Mouse (Mus musculus): ENCODE data around the gene Chrna3.
A peak's percentile ranks its signal among the peaks of the same experiment; 100 is the strongest.

The Chrna3 gene

DNA sequence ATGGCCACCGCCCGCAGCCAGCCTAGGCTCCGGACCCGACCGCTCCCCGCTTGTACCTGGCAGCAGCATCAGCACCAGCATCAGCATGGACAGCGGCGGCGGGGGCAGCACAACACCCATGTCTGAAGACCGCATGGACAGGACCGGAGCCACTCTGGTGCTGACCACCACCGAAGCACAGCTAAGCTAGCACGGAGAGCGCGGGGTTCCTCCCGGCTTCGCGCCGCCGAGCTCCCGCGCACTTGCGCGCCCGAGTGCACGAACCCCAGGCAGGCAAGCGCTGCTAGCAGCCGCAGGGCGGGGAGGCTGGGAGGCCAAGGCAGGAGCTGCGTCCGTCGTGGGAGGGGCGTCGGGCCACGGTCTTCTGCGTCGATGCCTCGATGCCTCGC, at the start of gene Chrna3:
Chrna3 (minus strand) TSS at position 288 of the 389 bp plus-strand sequence.
- peak; percentile 70 to 76 for DNase-seq

DNA sequence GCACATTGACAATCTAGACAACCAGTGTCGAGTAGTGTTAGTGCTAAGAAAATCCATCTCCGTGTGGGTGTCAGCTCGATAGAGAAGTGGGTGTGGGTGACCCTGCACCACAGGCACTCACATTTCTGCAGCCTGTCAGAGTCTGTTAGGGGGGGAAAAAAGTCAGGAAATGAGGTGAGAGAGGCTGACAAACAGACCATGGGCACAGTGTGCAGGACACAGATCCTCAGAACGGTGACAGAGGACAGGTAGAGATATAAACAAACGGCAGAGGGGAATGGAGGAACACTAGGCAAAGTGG, 41.6 kb upstream of the Chrna3 start:
- DNase-seq: no peak

DNA sequence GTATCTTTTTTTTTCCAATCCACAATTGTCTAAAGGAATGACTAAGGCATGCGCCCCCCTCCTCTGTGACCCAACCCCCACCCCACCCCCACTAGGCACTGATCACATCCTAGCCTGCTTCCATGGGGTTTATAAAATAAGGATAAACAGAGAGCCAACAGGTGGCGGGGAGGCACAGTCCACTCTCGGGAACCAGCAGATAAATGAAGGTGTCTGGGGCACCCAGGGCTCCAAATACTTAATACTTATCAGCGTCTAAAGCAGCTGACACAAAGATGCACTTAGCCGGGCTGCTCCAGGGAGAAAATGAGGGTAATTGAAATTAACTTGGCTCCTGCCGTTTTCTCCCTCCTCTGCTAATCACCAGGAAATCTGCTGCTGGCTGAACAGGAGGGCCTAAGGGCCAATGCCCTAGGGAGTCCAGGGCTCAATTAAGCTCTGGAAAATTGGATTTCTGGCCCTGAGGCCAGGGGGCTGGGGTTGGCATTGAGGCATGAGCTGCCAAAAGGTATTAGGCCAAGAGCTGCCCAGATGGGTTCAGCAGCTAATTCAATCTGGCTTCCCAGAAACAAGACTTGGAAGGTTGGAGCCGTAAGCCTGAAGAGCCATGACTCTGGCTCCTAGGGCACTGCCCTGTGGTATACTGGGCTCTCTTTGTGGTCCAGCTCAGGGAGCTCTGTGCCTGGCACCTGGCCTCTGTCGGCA, 41.0 kb upstream of the Chrna3 start:
- peak; percentile 84 to 93 for DNase-seq

DNA sequence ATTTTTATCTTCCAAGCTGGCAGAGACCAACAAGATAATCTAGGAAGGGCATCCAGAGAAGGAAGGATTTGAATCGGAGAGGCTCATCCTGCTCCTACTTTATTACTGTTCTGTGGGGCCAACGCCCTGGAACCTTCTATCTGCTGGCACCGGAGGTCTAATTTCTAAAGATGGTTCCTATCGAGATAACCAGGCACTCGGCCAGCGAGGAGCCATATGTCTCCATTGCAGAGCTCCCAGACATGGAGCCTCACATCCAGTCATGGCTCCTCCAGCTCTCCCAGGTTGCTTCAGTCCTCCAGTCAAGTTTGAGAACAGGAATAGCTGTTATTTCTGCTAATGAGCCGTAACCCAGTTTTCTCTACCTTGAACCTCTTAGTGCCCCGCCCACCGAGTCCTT, 38.9 kb upstream of the Chrna3 start:
- peak; percentile 84 to 91 for DNase-seq

DNA sequence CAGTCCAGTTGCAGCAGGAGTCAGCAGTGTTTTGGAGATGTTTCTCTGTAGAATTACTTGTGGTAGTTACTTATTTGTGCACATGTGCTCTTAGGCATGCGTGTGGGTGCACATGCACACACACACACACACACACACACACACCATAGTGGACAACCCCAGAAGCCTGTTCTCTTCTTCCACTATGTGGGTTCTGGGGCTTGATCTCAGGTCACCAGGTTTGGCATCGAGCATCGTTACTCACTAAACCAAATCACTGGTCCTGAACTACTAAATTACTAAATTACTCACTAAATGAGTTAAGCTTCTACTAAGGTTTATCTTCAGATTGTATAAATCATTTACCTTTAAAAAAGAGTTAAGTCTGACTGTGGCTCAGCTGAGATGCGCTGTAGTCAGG, 31.7 kb upstream of the Chrna3 start:
- DNase-seq: no peak

DNA sequence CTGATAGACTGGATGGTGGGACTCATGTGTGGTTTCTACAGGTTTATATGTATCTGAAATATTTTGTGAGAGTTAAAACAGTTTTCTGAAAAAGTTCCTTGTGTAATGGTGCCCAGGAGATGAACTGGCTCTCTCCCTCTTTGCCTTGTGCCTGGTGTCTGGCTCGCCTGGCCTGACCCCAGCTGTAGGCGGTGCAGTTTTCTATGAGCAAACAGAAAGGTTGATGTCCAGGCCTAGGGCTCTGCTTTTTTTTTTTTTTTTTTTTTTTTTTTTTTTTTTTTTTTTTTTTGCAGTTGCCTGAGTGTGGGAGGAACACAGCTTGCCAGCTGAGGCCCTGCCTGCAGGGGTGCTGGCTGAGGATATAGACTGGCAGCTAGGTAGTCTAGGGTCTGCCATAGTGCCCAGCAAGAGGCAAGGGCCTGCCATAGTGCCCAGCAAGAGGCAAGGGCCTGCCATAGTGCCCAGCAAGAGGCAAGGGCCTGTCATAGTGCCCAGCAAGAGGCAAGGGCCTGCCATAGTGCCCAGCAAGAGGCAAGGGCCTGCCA, 29.1 kb upstream of the Chrna3 start:
- DNase-seq: peak; percentile 44 to 80

DNA sequence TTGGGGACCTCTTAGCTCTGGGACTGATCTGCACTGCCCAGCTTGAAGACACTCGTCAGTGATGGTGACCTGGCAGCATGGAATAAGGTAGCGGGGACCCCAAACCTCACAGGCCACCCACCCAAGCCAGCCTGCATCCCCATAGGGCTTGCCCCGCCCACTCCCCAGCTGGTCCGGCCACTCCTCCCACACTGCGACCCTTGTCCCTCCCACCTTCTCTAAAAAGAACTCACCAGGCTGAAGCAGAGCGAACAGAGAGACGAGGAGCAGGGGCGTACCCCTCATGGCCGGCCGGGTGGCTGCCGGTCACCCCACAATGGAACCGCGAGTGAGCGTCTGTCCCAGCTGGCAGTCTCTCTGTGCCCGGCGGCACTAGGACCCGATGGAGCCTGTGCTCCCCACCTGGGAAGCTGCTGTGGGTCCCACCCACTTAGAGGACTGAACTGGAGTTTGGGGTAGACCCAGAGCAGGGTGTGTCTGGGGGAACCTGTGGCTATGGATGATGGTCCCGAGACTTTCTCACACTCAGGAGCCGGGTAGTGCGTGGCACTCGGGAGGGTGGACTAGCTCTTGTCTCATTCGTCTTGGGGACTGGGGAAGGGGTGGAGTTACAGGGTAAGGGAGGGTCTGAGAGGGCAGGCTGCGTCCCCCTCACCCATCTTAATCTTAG, 22.0 kb upstream of the Chrna3 start, which contains the start of gene Chrnb4:
Chrnb4 (minus strand) TSS at position 569 of the 670 bp plus-strand sequence.
- peak; percentile 26 to 38 for DNase-seq

DNA sequence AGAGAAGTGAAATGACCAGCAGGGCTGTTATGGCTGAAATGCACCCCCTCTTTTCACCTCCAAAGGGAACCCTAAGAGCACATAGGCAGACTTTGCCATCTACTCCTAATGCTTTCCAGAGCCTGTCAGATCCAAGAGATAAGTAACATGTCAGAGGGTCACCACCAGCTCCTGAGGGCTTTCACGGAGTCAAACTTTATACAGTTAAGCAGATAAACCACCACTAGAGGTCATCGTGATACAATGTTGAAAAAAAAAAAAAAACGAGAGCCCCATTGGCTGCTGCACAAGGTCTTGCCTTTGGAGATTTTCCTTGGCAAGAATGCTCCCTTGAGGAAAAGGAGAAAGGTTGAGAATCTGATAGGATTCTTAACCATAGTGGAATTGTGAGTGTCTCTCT, 20.4 kb upstream of the Chrna3 start:
- DNase-seq: peak in 1 of 2 experiments; percentile 59

DNA sequence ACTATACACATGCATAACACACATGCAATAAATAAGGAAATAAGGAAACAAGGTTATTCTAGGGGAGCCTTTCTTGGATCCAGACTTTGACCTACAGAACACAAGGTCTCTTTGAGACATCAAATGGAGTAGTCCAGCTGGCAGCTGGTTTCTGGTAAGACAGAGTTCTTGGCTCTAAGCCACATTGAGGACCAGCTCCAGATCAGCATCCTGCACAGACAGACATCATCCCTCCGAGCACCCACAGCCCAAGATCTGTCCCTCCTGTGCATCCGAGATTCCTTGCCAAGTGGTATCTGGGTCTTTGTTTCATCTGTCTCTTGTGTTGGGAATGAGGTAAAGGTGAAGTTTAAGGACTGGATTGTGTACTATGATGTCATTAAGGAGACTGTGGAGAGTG, 18.6 kb upstream of the Chrna3 start:
- DNase-seq: peak; percentile 63

DNA sequence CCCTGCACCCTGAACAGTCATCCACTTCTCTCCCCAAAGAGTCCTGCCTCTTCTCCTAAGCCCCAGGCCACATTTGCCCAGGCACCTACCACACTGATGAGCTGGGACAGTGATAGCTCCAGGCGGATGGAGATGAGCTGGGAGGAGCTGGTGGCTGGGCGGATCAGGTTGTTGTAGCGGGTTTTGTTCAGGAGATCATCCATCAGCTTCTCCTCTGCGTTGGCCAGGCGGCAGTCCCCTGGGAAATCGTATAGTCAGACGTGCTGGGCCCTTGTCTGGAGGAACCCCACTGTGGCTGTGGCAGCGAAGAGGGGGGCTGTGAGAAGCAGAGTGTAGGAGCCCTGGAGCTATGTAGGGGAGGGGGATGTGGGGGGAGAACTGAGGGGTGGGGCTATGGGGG, 17.3 kb upstream of the Chrna3 start:
- no peak for DNase-seq

DNA sequence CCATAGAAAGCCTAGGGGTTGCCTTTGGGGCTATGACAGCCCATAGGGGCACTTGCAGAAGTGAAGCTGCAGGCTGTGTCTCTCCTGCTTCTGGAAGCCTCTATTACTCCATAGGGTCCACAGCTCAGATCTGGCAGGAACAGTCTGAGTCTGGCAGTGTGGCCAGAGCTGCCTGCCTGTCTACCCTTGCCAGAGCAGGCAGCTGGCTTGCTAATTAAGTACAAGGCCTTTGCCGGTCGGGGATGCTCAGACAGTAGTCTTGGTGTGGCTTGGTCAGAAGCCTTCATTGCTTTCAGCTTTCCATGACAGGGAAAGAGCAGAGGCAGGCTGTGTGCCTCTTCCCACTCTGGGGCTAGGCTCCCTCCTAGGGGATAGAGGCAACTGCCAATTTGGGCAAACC, 15.0 kb upstream of the Chrna3 start:
- DNase-seq: peak; percentile 79 to 88

DNA sequence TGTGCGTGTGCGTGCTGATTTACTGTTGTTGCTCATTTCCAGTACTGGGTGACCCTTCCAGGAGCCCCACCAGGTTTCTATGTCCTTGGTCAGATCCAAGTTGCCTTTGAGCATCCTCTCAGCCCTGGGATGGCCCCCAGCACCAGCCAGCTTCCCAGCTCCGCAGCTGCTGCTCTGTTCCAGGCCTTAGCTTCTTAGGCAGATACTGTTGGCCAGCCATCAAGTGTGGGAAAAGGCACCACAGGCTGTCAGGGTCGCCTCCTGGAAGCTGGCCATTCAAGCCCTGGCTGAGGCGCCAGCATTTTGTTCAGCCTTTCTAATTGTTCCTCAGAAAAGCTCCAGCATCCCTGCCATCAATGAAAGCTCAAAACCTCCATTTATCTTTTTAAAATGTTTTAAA, 13.6 kb upstream of the Chrna3 start:
- peak; percentile 89 to 94 for DNase-seq

DNA sequence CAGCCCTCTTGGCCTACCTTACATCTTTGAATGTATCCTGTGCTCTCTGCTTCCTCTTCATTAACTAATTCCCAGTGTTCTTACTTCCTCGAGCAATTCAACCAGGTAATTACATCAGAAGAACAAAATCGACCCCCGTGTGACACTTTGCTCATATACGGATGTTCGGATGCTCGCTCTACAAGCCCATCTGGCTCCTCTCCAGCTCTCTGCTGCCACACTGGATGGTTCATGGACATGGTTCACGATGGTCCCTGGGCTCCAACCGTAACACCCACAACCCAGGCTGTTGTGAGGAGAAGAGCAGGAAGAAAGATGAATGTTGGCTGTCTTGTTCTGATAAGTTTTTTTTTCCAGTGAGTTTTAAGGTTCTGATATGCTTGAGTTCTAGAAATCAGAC, 12.6 kb upstream of the Chrna3 start:
- DNase-seq: peak; percentile 53 to 55

DNA sequence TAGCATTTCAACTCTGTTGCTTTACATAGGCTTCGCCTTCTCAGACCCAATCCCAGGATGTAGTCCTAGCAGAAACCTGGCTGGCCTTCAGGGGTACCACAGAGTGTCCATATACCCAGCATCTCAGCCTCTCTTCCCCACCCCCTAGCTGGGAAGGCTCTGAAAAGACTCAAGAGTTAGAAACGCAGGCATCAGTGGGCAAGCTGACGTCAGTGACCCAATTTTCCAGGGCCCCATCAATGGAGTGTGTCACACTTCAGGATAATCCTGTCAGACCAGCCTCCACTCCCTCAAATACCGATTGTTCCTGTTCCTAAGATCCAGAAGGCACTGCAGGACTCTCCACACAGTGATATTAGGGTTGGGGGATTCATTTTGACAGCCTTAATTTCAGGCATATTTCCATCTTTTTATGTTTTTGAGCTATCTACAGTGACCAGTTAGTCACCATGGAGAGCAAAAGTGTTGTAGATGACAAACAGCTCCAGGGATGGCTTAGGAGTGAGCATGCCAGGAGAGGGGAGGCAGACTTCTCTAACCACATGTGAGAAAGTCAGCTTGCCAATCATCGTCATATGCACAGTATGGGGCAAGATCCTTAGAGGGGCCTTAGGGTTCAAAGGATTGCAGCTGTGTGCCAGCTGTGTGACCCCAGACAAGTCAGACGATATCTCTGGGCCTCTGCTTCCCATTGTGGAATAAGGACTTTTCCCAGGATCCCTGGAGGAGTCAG, 5.2 kb upstream of the Chrna3 start:
- no peak for DNase-seq

DNA sequence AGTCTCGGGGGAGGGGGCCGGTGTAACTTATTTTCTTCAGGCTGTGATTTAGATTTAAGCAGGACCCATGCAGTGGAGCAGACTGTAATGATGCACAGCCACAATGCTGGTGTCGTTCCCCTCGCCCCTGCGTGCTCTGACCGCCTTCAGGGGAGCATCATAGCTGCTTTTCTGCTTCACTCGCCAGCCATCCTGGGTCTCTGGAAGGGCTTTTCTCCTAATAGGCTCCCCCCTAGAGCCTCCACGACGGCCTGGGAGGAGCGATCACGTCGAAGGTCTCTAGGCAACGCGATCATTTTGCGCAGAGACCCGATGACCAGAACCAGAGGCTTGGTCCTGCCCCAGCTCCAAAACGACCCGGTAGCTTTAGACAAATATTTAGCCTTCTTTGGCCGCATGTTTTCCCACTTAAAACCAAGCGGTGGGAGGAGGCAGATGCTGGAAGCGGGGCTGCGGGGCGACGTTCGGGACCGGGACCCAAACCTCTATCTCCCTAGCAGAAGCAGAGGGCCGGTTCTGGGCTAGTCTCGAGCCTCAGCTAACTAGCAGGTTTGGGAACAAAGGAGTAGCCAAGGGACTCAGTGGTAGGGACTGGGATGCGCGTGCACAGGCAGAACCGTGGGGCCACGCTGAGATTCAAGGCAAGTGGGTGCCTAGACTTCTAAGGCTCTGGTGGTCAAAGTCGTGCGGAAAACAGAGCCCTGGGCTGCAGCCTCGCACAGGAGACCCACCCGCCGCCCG, 658 bp downstream of the Chrna3 start:
- DNase-seq: peak; percentile 43 to 46

DNA sequence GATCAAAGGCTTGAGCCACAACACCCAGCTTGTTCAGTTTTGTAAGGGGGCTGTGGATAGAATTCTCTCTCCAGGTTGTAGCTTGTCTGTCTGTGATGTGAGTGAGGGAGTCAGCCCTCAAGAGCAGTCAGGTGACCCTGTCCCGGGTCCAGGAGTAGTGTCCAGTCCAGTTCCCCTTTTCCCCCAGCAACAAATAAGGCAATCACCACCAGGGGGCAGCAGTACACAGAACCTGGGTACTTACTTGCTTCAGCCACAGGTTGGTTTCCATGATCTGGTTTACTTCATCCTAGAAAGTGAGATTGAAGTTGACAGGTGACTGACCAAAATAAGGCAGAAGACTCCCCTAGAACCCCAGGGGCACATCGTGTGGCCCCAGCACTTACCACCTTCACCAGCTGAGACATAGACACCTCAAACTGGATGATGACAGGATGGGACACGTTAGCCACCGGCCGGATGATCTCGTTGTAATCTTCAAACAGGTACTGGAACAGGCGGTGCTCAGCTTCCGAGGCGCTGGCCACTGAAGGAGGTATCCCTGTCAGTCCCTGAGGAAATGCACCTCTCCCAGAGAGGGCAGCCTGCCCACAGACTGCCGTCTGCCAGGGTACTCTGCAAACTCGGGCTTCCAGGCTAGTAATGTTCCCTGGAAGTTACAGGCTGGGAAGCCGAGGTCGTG, 2.3 kb downstream of the Chrna3 start:
- peak; percentile 95 to 98 for DNase-seq

DNA sequence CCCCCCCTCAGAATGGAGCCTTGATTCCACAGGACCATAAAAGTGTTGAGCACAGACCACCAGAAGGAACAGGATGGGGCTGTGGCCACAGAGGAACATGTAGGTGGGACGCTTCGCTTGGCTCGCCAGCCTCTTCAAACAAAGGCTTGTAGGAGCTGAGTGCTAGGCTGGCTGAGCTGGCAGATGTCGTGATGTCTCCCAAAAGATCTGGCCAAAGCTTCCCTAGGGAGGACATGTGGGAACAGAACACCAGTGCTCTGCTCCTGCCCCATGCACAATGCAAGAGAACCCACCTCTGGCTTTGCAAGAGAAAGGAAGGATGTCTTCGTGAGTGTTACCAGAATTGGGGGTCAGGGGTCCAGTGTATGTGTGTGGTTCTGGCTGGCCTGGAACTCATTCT, 3.0 kb downstream of the Chrna3 start:
- no peak for DNase-seq

DNA sequence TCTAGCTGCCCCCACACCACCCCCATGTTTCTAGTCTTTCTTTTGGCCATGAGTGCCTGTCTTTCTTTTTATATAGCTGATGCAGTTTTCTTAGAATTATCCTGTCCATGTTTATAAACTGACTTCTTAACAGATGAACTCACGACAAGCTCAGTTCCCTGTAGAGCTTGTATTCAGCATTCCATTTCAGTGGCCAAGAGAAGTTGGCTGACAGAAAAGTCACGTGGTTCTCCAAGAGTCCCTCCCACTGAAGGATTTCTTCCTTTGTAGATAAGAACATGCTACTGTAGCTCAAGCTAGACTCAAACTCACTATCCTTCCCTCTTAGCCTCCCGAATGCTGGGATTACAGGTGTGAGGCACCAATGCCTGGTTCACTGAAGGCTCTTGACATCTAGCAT, 9.4 kb downstream of the Chrna3 start:
- DNase-seq: no peak

DNA sequence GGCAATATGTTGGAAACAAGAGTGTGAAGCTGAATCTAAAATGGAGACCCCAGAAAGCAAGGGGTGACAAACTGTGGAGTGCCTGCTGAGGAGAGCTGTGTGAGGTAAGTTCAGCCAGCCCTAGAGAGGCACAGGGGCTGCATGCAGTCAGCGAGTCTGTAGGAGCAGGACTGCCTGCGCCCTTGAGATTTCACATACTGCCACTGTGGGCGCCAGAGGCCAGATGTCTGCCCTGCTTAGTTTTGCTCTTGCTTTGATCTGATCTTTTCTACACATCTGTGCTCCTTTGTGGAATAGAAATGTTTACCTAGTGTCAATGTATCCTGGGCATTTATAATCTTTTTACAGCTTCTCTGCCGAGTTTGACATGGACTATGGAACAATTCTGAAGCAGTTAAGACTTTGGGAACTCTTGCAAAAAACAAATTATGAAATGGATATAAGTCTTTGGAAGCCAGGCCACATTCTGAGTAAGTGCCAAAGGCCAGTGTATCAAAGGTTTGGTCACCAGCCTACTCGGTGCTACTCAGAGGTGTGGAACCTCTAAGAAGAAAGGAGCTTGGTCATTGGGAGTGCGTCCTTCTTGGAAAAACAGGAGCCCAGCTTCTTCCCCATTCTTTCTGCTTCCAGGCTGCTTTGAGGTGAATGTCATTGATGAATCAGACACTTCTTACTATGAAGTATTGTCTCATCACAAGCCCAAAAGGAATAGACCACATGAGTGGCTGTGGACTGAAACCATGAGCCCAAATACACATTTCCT, 15.6 kb downstream of the Chrna3 start:
- DNase-seq: no peak

DNA sequence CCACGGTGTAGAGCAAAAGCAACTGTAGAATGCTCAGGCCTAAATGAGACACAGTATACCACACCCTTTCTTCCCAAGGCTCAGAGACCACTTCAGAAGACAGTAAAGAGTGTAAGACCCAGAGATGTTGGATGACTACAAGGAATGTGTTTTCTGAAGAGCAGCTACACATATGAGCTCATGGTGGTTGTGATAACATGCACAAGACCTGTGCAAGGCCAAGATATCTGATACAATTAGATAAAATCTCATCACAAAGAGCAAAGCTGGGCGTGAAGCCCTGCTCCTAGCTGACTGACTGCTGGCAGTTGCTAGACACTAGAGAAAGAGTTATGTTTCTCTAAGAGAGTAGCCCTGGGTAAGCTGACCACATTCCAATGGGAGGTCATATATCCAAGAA, 16.7 kb downstream of the Chrna3 start:
- DNase-seq: no peak

DNA sequence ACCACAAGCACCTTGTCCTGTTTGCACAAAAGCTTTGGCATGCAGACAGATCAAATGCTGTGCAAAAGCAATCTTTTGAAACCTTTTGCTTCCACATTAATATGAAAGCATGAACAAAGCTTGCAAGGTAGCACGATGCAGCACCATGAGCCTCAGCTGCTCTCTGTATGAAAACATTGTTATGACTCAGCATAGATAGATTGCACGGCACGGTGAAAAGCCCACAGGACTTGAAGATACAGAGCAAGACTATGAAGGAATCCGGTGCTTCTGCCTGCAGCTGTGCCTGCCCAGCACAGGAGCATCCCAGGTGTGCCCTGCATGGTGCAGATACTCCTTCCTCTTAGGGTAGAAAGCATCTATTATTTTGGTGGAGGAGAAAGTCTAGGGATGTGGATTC, 22.8 kb downstream of the Chrna3 start:
- no peak for DNase-seq

DNA sequence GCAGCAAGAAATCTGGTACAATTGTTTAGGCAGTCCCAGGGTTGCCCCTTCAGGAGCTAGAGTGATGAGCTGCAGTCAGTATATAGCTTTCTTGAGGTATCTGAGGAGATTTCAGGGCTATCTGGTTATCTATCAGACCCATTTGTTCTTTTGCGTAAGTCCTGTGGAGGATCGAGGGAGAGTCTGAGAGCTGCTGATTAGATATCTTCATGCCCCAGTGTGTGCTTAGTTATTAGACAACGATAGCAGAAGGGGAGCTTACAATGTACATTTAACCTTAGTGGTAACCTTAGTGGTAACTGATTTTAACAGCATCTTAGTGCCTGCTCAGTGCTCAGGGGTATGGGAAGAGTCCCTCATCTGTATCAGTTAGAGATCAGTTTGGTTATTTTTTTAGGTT, 30.7 kb downstream of the Chrna3 start:
- DNase-seq: no peak

Measured in cerebellum, postnatal 10 days (tissue).